Mouse (Mus musculus) embryonic fibroblast, embryonic 13.5 days (primary cell): ENCODE measurements at regions not wholly inside any gene's neighbourhood (a gene's known extent, or its start where the extent isn't known, plus 50 kb on each side); places are given as distances from the start of the nearest gene placed in this dataset.

Experiments used
- CTCF ChIP-seq: IDR thresholded peaks from 2 replicates; pipeline ENCODE4 v1.5.1; 2011; ENCODE audit warnings: mild to moderate bottlenecking, control low read depth, low read length, moderate library complexity, borderline replicate concordance; ENCODE audit not compliant: insufficient read depth
- POLR2A ChIP-seq: IDR thresholded peaks from 2 replicates; pipeline ENCODE4 v1.6.1; 2011; ENCODE audit warnings: low read depth, mild to moderate bottlenecking, control low read depth, low read length, moderate library complexity

DNA sequence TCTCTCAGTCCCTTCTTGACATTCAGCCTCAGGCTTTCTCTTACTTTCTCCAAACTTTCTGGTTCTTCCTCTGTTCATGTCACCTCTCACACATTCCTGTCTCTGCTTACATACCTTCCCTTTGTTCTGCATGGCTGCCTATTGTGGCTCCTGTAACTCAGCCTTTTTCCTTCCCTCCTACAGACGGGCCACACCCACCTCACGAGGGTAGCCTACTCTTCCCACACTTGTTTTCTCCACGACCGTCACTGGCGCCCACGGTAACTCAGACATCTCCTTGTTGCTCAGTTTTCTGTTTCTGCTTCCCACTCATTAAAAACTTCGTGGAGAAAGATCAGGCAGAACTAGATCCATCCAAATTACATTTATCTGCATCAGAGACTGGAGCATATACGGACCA, 166.9 kb upstream of the Spats2l start:
- TF ChIP-seq CTCF = no peak
- no peak for TF ChIP-seq POLR2A
